Mouse (Mus musculus) megakaryocyte progenitor cell, adult 5-6 weeks (primary cell): Measurements from ENCODE around the gene Mrpl41. TPM values are rescaled to one million over a fixed set of nuclear protein-coding genes. Genes with fewer than 3 reads are reported as not detected.

Source experiments
- ATAC-seq: replicated peaks from 2 replicates; pipeline ENCODE4 v1.8.0; 2016; ENCODE audit warnings: mild to moderate bottlenecking, moderate TSS enrichment, inconsistent platforms; ENCODE audit not compliant: poor library complexity
- total RNA-seq, 2 experiments: library from RNA; stranded (forward) in 1 of 2; stranded (reverse) in 1 of 2; fragments of 157-497, 149-512 nt in 1 of 2; fragments of 200-1000 nt in 1 of 2; gene quantifications; 2 replicates each; pipeline versions ENCODE4 v1.2.3 to v1.2.4; 2015 to 2017

Gene Mrpl41
- total RNA-seq, 2 experiments from 2014 or later = 82.4 to 117 TPM

GRCm38 (mm10) chr2:24942092-24942491, 32.8 kb downstream of the Mrpl41 start:
- peak; percentile 20; the same call in 1 of the 2 replicates for ATAC-seq

- peak; percentile 89 for ATAC-seq
These were observed 39.7 kb downstream of the Mrpl41 start, which contains the start of gene Arrdc1 for GRCm38 (mm10) chr2:24935057-24935796. Arrdc1 (minus strand) TSS chr2:24935252.

- ATAC-seq = peak; percentile 47
These were observed 40.4 kb downstream of the Mrpl41 start for GRCm38 (mm10) chr2:24934441-24934963.

- ATAC-seq = no peak
These were observed 45.3 kb downstream of the Mrpl41 start for GRCm38 (mm10) chr2:24929593-24929992.

- ATAC-seq = no peak
These were observed 45.8 kb downstream of the Mrpl41 start for GRCm38 (mm10) chr2:24929119-24929518.

GRCm38 (mm10) chr2:24927810-24928479, 47.0 kb downstream of the Mrpl41 start:
- ATAC-seq = no peak

- peak; percentile 54 for ATAC-seq
These were observed 47.9 kb downstream of the Mrpl41 start for GRCm38 (mm10) chr2:24926965-24927358.

- no peak for ATAC-seq
These were observed 48.4 kb downstream of the Mrpl41 start for GRCm38 (mm10) chr2:24926345-24926964.

GRCm38 (mm10) chr2:24925284-24925683, 49.6 kb downstream of the Mrpl41 start:
- no peak for ATAC-seq

Other genes starting within 250 kb of the Mrpl41 start
- gene Cacna1b, start 211.9 kb downstream of the Mrpl41 start, total RNA-seq (2015) = 0.10 and 0.68 TPM in 2 replicates
- gene Cacna1b, start 211.9 kb downstream of the Mrpl41 start, total RNA-seq (2017) = 0.08 and 0.20 TPM in 2 replicates
- gene Ehmt1, start 55.5 kb downstream of the Mrpl41 start, total RNA-seq (2015) = 34.4 and 36.7 TPM in 2 replicates
- 63.1 and 87.0 TPM in 2 replicates for gene Ehmt1, start 55.5 kb downstream of the Mrpl41 start, total RNA-seq (2017)
- 24.5 and 29.2 TPM in 2 replicates for gene Arrdc1, start 39.8 kb downstream of the Mrpl41 start, total RNA-seq (2015)
- gene Arrdc1, start 39.8 kb downstream of the Mrpl41 start, total RNA-seq (2017) = 48.3 and 58.9 TPM in 2 replicates
- gene Zmynd19, start 25.3 kb downstream of the Mrpl41 start, total RNA-seq (2015) = 16.0 and 19.1 TPM in 2 replicates
- gene Zmynd19, start 25.3 kb downstream of the Mrpl41 start, total RNA-seq (2017) = 42.9 and 62.2 TPM in 2 replicates
- gene Dph7, start 12.7 kb downstream of the Mrpl41 start, total RNA-seq (2015) = 20.8 TPM in 2 replicates
- gene Dph7, start 12.7 kb downstream of the Mrpl41 start, total RNA-seq (2017) = 15.5 and 26.2 TPM in 2 replicates
- gene Pnpla7, start 935 bp upstream of the Mrpl41 start, total RNA-seq (2015) = 28.4 and 28.7 TPM in 2 replicates
- 29.6 and 30.4 TPM in 2 replicates for gene Pnpla7, start 935 bp upstream of the Mrpl41 start, total RNA-seq (2017)
- 4.0 and 7.8 TPM in 2 replicates for gene Nsmf, start 79.3 kb upstream of the Mrpl41 start, total RNA-seq (2015)
- gene Nsmf, start 79.3 kb upstream of the Mrpl41 start, total RNA-seq (2017) = 3.7 and 5.7 TPM in 2 replicates
- not detected in 2 replicates for gene Entpd8, start 105.2 kb upstream of the Mrpl41 start, total RNA-seq (2015)
- not detected in 2 replicates for gene Entpd8, start 105.2 kb upstream of the Mrpl41 start, total RNA-seq (2017)
- not detected in 2 replicates for gene Noxa1, start 120.1 kb upstream of the Mrpl41 start, total RNA-seq (2015)
- gene Noxa1, start 120.1 kb upstream of the Mrpl41 start, total RNA-seq (2017) = not detected in 2 replicates
- 0.42 and 0.51 TPM in 2 replicates for gene Nrarp, start 205.7 kb upstream of the Mrpl41 start, total RNA-seq (2015)
- gene Nrarp, start 205.7 kb upstream of the Mrpl41 start, total RNA-seq (2017) = 0.78 and 1.3 TPM in 2 replicates
- 11.4 and 12.5 TPM in 2 replicates for gene Tor4a, start 221.8 kb upstream of the Mrpl41 start, total RNA-seq (2015)
- gene Tor4a, start 221.8 kb upstream of the Mrpl41 start, total RNA-seq (2017) = 16.1 and 17.6 TPM in 2 replicates
- 23.7 and 28.9 TPM in 2 replicates for gene Nelfb, start 236.4 kb upstream of the Mrpl41 start, total RNA-seq (2015)
- 35.8 and 38.7 TPM in 2 replicates for gene Nelfb, start 236.4 kb upstream of the Mrpl41 start, total RNA-seq (2017)
- gene Stpg3, start 239.5 kb upstream of the Mrpl41 start, total RNA-seq (2015) = 0.30 TPM in 1 of 2 replicates, not detected in the other
- gene Stpg3, start 239.5 kb upstream of the Mrpl41 start, total RNA-seq (2017) = 0.54 TPM in 1 of 2 replicates, not detected in the other
- gene Fam166a, start 243.6 kb upstream of the Mrpl41 start, total RNA-seq (2015) = not detected in 2 replicates
- gene Fam166a, start 243.6 kb upstream of the Mrpl41 start, total RNA-seq (2017) = not detected in 2 replicates
- gene Tubb4b, start 249.6 kb upstream of the Mrpl41 start, total RNA-seq (2015) = 435 and 440 TPM in 2 replicates
- gene Tubb4b, start 249.6 kb upstream of the Mrpl41 start, total RNA-seq (2017) = 571 and 580 TPM in 2 replicates